Mouse (Mus musculus) embryonic facial prominence, embryonic 13.5 days (tissue): ENCODE measurements around the gene Prrg2. TPM values are rescaled to one million over a fixed set of nuclear protein-coding genes. Genes with fewer than 3 reads are reported as not detected.

ENCODE experiments used
- ATAC-seq: fragments of 200-750 bp; cut with Nextera tagmentation; 2 replicates; pipeline ENCODE4 v1.8.0; 2017; ENCODE audit warnings: low read depth; ENCODE audit not compliant: insufficient number of reproducible peaks, insufficient read depth, low FRiP score, low TSS enrichment
- H3K27ac ChIP-seq: fragments of 300-500 bp; sonication (generic); 2 replicates; pipeline ENCODE4 v1.5.1; 2015; ENCODE audit warnings: moderate library complexity, mild to moderate bottlenecking, inconsistent platforms
- H3K27me3 ChIP-seq: fragments of 300-500 bp; sonication (generic); 2 replicates; pipeline ENCODE4 v1.6.1; 2015; ENCODE audit warnings: mild to moderate bottlenecking, inconsistent platforms
- H3K36me3 ChIP-seq: fragments of 300-500 bp; sonication (generic); 2 replicates; pipeline ENCODE4 v1.6.1; 2015; ENCODE audit warnings: mild to moderate bottlenecking, inconsistent platforms
- H3K4me1 ChIP-seq: fragments of 300-500 bp; sonication (generic); 2 replicates; pipeline ENCODE4 v1.6.1; 2015; ENCODE audit warnings: inconsistent platforms
- H3K4me2 ChIP-seq: fragments of 300-500 bp; sonication (generic); 2 replicates; pipeline ENCODE4 v1.6.1; 2015; ENCODE audit warnings: moderate library complexity, mild to moderate bottlenecking, inconsistent platforms
- H3K4me3 ChIP-seq: fragments of 300-500 bp; sonication (generic); 2 replicates; pipeline ENCODE4 v1.5.1; 2015; ENCODE audit warnings: mild to moderate bottlenecking, inconsistent platforms
- H3K9ac ChIP-seq: fragments of 300-500 bp; sonication (generic); 2 replicates; pipeline ENCODE4 v1.6.1; 2015; ENCODE audit warnings: mild to moderate bottlenecking, inconsistent platforms
- H3K9me3 ChIP-seq: fragments of 300-500 bp; sonication (generic); 2 replicates; pipeline ENCODE4 v1.6.1; 2016; ENCODE audit warnings: inconsistent platforms
- WGBS: fragments of 180-500 bp; shearing (Covaris S2); methylation state at CpG from one replicate; pipeline ENCODE4 v1.1.7; 2015; ENCODE audit warnings: mixed read lengths; 5-methylcytosine and 5-hydroxymethylcytosine counted together
- polyA plus RNA-seq: library from polyadenylated mRNA; unstranded; fragments of >200 nt; fragmentation: Nextera tagmentation; extraction: Ambion mirVana; gene quantifications from 2 replicates; pipeline ENCODE4 v1.2.1, GENCODE M21; 2015

The Prrg2 gene
- polyA plus RNA-seq, 1 experiment from 2014 or later = 26.0 TPM

- Histone ChIP-seq H3K27me3 (no peaks in the 10 kb centered on the region), H3K4me3 (peak overlapping the region; percentile 87), H3K36me3 (peaks cover 21% of the 10 kb centered on the region), H3K9ac (peak overlapping the region; percentile 96), H3K9me3 (no peaks in the 10 kb centered on the region), H3K4me2 (peak overlapping the region; percentile 95), H3K4me1 (peaks cover 27% of the 10 kb centered on the region), H3K27ac (peak overlapping the region; percentile 99)
- under 1% methylated on average over 33 of the region's 33 CpGs for WGBS
- ATAC-seq = peak; percentile 91
These were observed 8.5 kb downstream of the Prrg2 start for GRCm38 (mm10) chr7:45053931-45054510.

GRCm38 (mm10) chr7:45053117-45053930 is 9.2 kb downstream of the Prrg2 start:
- Histone ChIP-seq H3K9ac (peak overlapping the region; percentile 96), H3K9me3 (no peaks in the 10 kb centered on the region), H3K36me3 (peaks cover 28% of the 10 kb centered on the region), H3K27me3 (no peaks in the 10 kb centered on the region), H3K27ac (peak overlapping the region; percentile 99), H3K4me2 (peak overlapping the region; percentile 95), H3K4me1 (peaks cover 27% of the 10 kb centered on the region), H3K4me3 (peak overlapping the region; percentile 87)
- WGBS = under 1% methylated on average over 31 of the region's 59 CpGs
- peak; percentile 44 for ATAC-seq

- peaks cover 33% of the 10 kb centered on the region for H3K36me3 ChIP-seq
- H3K4me2 ChIP-seq = peak within 1 kb of the TSS; percentile 95
- no peak; the same call in 1 of the 2 replicates for ATAC-seq
- H3K27me3 ChIP-seq = no peaks in the 10 kb centered on the region
- H3K4me3 ChIP-seq = peak within 1 kb of the TSS; percentile 87
- H3K4me1 ChIP-seq = peaks cover 27% of the 10 kb centered on the region
- H3K9ac ChIP-seq = peak within 1 kb of the TSS; percentile 96
- WGBS = no CpG with 5 or more reads among the region's 18 CpGs
- no peaks in the 10 kb centered on the region for H3K9me3 ChIP-seq
- peak within 1 kb of the TSS; percentile 99 for H3K27ac ChIP-seq
These were observed 9.7 kb downstream of the Prrg2 start, which contains the start of gene Prr12 for GRCm38 (mm10) chr7:45052862-45053116. Prr12 (minus strand) TSS chr7:45052881.

GRCm38 (mm10) chr7:45052181-45052861 is 10.2 kb downstream of the Prrg2 start:
- no peak for ATAC-seq
- under 1% methylated on average over 38 of the region's 38 CpGs for WGBS
- Histone ChIP-seq H3K36me3 (peaks cover 38% of the 10 kb centered on the region), H3K4me3 (peak overlapping the region; percentile 87), H3K9ac (peak overlapping the region; percentile 96), H3K27ac (peak overlapping the region; percentile 99), H3K4me2 (peak overlapping the region; percentile 95), H3K9me3 (no peaks in the 10 kb centered on the region), H3K4me1 (peaks cover 27% of the 10 kb centered on the region), H3K27me3 (no peaks in the 10 kb centered on the region)

- whole genome bisulfite sequencing = 1% methylated on average over 13 of the region's 13 CpGs
- H3K4me1 ChIP-seq = peaks cover 33% of the 10 kb centered on the region
- H3K27ac ChIP-seq = peak overlapping the region; percentile 99
These were observed 10.9 kb downstream of the Prrg2 start for GRCm38 (mm10) chr7:45051601-45051974.

GRCm38 (mm10) chr7:45050945-45051600 is 11.4 kb downstream of the Prrg2 start:
- Histone ChIP-seq H3K36me3 (peaks cover 50% of the 10 kb centered on the region), H3K4me1 (peaks cover 34% of the 10 kb centered on the region), H3K4me2 (peak overlapping the region; percentile 95), H3K9ac (peak overlapping the region; percentile 96), H3K27me3 (no peaks in the 10 kb centered on the region), H3K27ac (peak overlapping the region; percentile 99), H3K9me3 (no peaks in the 10 kb centered on the region), H3K4me3 (peak overlapping the region; percentile 87)
- under 1% methylated on average over 16 of the region's 16 CpGs for WGBS
- 0 out of 2 replicates have a peak, but pooled peaks have one; percentile 8 for ATAC-seq

More at GRCm38 (mm10) chr7:45051601-45051974, 10.9 kb downstream of the Prrg2 start:
- H3K36me3 ChIP-seq = peaks cover 45% of the 10 kb centered on the region
- peak overlapping the region; percentile 87 for H3K4me3 ChIP-seq
- peak overlapping the region; percentile 95 for H3K4me2 ChIP-seq
- H3K9ac ChIP-seq = peak overlapping the region; percentile 96
- no peaks in the 10 kb centered on the region for H3K27me3 ChIP-seq
- H3K9me3 ChIP-seq = no peaks in the 10 kb centered on the region
- ATAC-seq = no peak

- peaks cover 29% of the 10 kb centered on the region for H3K4me1 ChIP-seq
- H3K9me3 ChIP-seq = no peaks in the 10 kb centered on the region
- no peaks in the 10 kb centered on the region for H3K27me3 ChIP-seq
- H3K4me3 ChIP-seq = no peak overlapping the region
- no peak overlapping the region for H3K27ac ChIP-seq
- H3K36me3 ChIP-seq = peaks cover 70% of the 10 kb centered on the region
- ATAC-seq = no peak
- WGBS = 93% methylated on average over 22 of the region's 23 CpGs
- no peak overlapping the region for H3K4me2 ChIP-seq
- H3K9ac ChIP-seq = no peak overlapping the region
These were observed 13.4 kb downstream of the Prrg2 start for GRCm38 (mm10) chr7:45048923-45049657.

- H3K9me3 ChIP-seq = no peaks in the 10 kb centered on the region
- no peak for ATAC-seq
- no peak overlapping the region for H3K4me3 ChIP-seq
- H3K27me3 ChIP-seq = no peaks in the 10 kb centered on the region
- H3K27ac ChIP-seq = no peak overlapping the region
- WGBS = 93% methylated on average over 38 of the region's 38 CpGs
- no peak overlapping the region for H3K4me2 ChIP-seq
- peaks cover 79% of the 10 kb centered on the region for H3K36me3 ChIP-seq
- no peak overlapping the region for H3K9ac ChIP-seq
- peaks cover 29% of the 10 kb centered on the region for H3K4me1 ChIP-seq
These were observed 14.2 kb downstream of the Prrg2 start for GRCm38 (mm10) chr7:45048001-45048890.

GRCm38 (mm10) chr7:45047491-45047890 is 15.0 kb downstream of the Prrg2 start:
- WGBS = 94% methylated on average over 14 of the region's 14 CpGs
- peaks cover 29% of the 10 kb centered on the region for H3K4me1 ChIP-seq
- H3K27me3 ChIP-seq = no peaks in the 10 kb centered on the region
- ATAC-seq = no peak
- H3K36me3 ChIP-seq = peaks cover 86% of the 10 kb centered on the region
- no peak overlapping the region for H3K4me2 ChIP-seq
- no peaks in the 10 kb centered on the region for H3K9me3 ChIP-seq
- no peak overlapping the region for H3K4me3 ChIP-seq
- no peak overlapping the region for H3K27ac ChIP-seq
- H3K9ac ChIP-seq = no peak overlapping the region

GRCm38 (mm10) chr7:45046853-45047350 is 15.6 kb downstream of the Prrg2 start:
- Histone ChIP-seq H3K4me2 (no peak overlapping the region), H3K4me1 (peaks cover 28% of the 10 kb centered on the region), H3K4me3 (no peak overlapping the region), H3K27me3 (no peaks in the 10 kb centered on the region), H3K9ac (0 out of 2 replicates have a peak overlapping the region, but pooled peaks have one; percentile 40), H3K27ac (no peak overlapping the region), H3K9me3 (no peaks in the 10 kb centered on the region), H3K36me3 (peaks cover 92% of the 10 kb centered on the region)
- no peak for ATAC-seq
- whole genome bisulfite sequencing = 92% methylated on average over 26 of the region's 26 CpGs
